Mouse (Mus musculus): ENCODE measurements at regions not wholly inside any gene's neighbourhood (a gene's known extent, or its start where the extent isn't known, plus 50 kb on each side); places are given as distances from the start of the nearest gene placed in this dataset.

GRCm38 (mm10) chr16:71622664-71623063, 685.4 kb upstream of the Robo1 start:
- 70% methylated on average over 8 of the region's 8 CpGs for WGBS
- no peak overlapping the region for H3K9ac ChIP-seq (ENCODE audit: low read length)
- H3K36me3 ChIP-seq (ENCODE audit: control insufficient read depth, insufficient read depth, low read length): no peaks in the 10 kb centered on the region
- no peaks in the 10 kb centered on the region for H3K27me3 ChIP-seq (ENCODE audit: control insufficient read depth, insufficient read depth, low read length)
- H3K4me2 ChIP-seq (ENCODE audit: low read depth, low read length): no peak overlapping the region
- no peak overlapping the region for H3K4me3 ChIP-seq (replicated peaks; ENCODE audit: low read length)
- H3K9me3 ChIP-seq (replicated peaks; ENCODE audit: control insufficient read depth, low read length): no peaks in the 10 kb centered on the region
- no peaks in the 10 kb centered on the region for H3K4me1 ChIP-seq (ENCODE audit: control insufficient read depth, insufficient read depth, low read length)
- ATAC-seq (ENCODE audit: insufficient read depth, low FRiP score): no peak
- no peak overlapping the region for H3K27ac ChIP-seq (ENCODE audit: low read length)

- Histone ChIP-seq H3K9ac (ENCODE audit: low read length) (no peak overlapping the region), H3K27me3 (ENCODE audit: control insufficient read depth, insufficient read depth, low read length) (no peaks in the 10 kb centered on the region)
Measured at GRCm38 (mm10) chr16:71640361-71640760, 667.7 kb upstream of the Robo1 start.

GRCm38 (mm10) chr16:71643223-71643622, 664.9 kb upstream of the Robo1 start:
- no peak overlapping the region for H3K4me2 ChIP-seq (ENCODE audit: low read depth, low read length)
- H3K4me1 ChIP-seq (ENCODE audit: control insufficient read depth, insufficient read depth, low read length): no peaks in the 10 kb centered on the region
- H3K9me3 ChIP-seq (replicated peaks; ENCODE audit: control insufficient read depth, low read length): no peaks in the 10 kb centered on the region
- ATAC-seq (ENCODE audit: insufficient read depth, low FRiP score): no peak
- no peak overlapping the region for H3K27ac ChIP-seq (ENCODE audit: low read length)
- H3K36me3 ChIP-seq (ENCODE audit: control insufficient read depth, insufficient read depth, low read length): no peaks in the 10 kb centered on the region
- 56% methylated on average over 6 of the region's 6 CpGs for WGBS
- no peak overlapping the region for H3K9ac ChIP-seq (ENCODE audit: low read length)
- no peaks in the 10 kb centered on the region for H3K27me3 ChIP-seq (ENCODE audit: control insufficient read depth, insufficient read depth, low read length)
- H3K4me3 ChIP-seq (replicated peaks; ENCODE audit: low read length): no peak overlapping the region

More at GRCm38 (mm10) chr16:71640361-71640760, 667.7 kb upstream of the Robo1 start:
- H3K9me3 ChIP-seq (replicated peaks; ENCODE audit: control insufficient read depth, low read length): no peaks in the 10 kb centered on the region
- ATAC-seq (ENCODE audit: insufficient read depth, low FRiP score): no peak
- H3K36me3 ChIP-seq (ENCODE audit: control insufficient read depth, insufficient read depth, low read length): no peaks in the 10 kb centered on the region
- no peaks in the 10 kb centered on the region for H3K4me1 ChIP-seq (ENCODE audit: control insufficient read depth, insufficient read depth, low read length)
- no peak overlapping the region for H3K4me2 ChIP-seq (ENCODE audit: low read depth, low read length)
- WGBS: 67% methylated on average over 2 of the region's 2 CpGs
- H3K27ac ChIP-seq (ENCODE audit: low read length): no peak overlapping the region
- no peak overlapping the region for H3K4me3 ChIP-seq (replicated peaks; ENCODE audit: low read length)

GRCm38 (mm10) chr16:71678075-71678701, 629.9 kb upstream of the Robo1 start:
- H3K4me1 ChIP-seq (ENCODE audit: control insufficient read depth, insufficient read depth, low read length): no peaks in the 10 kb centered on the region
- no peak overlapping the region for H3K4me2 ChIP-seq (ENCODE audit: low read depth, low read length)

GRCm38 (mm10) chr16:71693464-71693863, 614.6 kb upstream of the Robo1 start:
- WGBS: 48% methylated on average over 4 of the region's 4 CpGs
- H3K4me3 ChIP-seq (replicated peaks; ENCODE audit: low read length): no peak overlapping the region
- no peak for ATAC-seq (ENCODE audit: insufficient read depth, low FRiP score)
- H3K4me1 ChIP-seq (ENCODE audit: control insufficient read depth, insufficient read depth, low read length): no peaks in the 10 kb centered on the region
- H3K9me3 ChIP-seq (replicated peaks; ENCODE audit: control insufficient read depth, low read length): no peaks in the 10 kb centered on the region
- no peak overlapping the region for H3K4me2 ChIP-seq (ENCODE audit: low read depth, low read length)
- H3K27ac ChIP-seq (ENCODE audit: low read length): no peak overlapping the region
- H3K36me3 ChIP-seq (ENCODE audit: control insufficient read depth, insufficient read depth, low read length): no peaks in the 10 kb centered on the region
- H3K27me3 ChIP-seq (ENCODE audit: control insufficient read depth, insufficient read depth, low read length): no peaks in the 10 kb centered on the region
- no peak overlapping the region for H3K9ac ChIP-seq (ENCODE audit: low read length)

More at GRCm38 (mm10) chr16:71678075-71678701, 629.9 kb upstream of the Robo1 start:
- no peak for ATAC-seq (ENCODE audit: insufficient read depth, low FRiP score)
- Histone ChIP-seq H3K9me3 (replicated peaks; ENCODE audit: control insufficient read depth, low read length) (no peaks in the 10 kb centered on the region), H3K9ac (ENCODE audit: low read length) (no peak overlapping the region), H3K27ac (ENCODE audit: low read length) (no peak overlapping the region), H3K4me3 (replicated peaks; ENCODE audit: low read length) (no peak overlapping the region), H3K36me3 (ENCODE audit: control insufficient read depth, insufficient read depth, low read length) (no peaks in the 10 kb centered on the region), H3K27me3 (ENCODE audit: control insufficient read depth, insufficient read depth, low read length) (no peaks in the 10 kb centered on the region)
- WGBS: 5% methylated on average over 2 of the region's 2 CpGs

- Histone ChIP-seq H3K27ac (ENCODE audit: low read length) (no peak overlapping the region), H3K9ac (ENCODE audit: low read length) (no peak overlapping the region), H3K4me1 (ENCODE audit: control insufficient read depth, insufficient read depth, low read length) (no peaks in the 10 kb centered on the region), H3K4me2 (ENCODE audit: low read depth, low read length) (no peak overlapping the region), H3K27me3 (ENCODE audit: control insufficient read depth, insufficient read depth, low read length) (no peaks in the 10 kb centered on the region), H3K4me3 (replicated peaks; ENCODE audit: low read length) (no peak overlapping the region), H3K9me3 (replicated peaks; ENCODE audit: control insufficient read depth, low read length) (no peaks in the 10 kb centered on the region), H3K36me3 (ENCODE audit: control insufficient read depth, insufficient read depth, low read length) (no peaks in the 10 kb centered on the region)
- no peak for ATAC-seq (ENCODE audit: insufficient read depth, low FRiP score)
Measured at GRCm38 (mm10) chr16:71705846-71706245, 602.3 kb upstream of the Robo1 start.

GRCm38 (mm10) chr16:71709684-71710083, 598.4 kb upstream of the Robo1 start:
- no peak for ATAC-seq (ENCODE audit: insufficient read depth, low FRiP score)
- no peak overlapping the region for H3K4me3 ChIP-seq (replicated peaks; ENCODE audit: low read length)
- no peaks in the 10 kb centered on the region for H3K4me1 ChIP-seq (ENCODE audit: control insufficient read depth, insufficient read depth, low read length)
- no peaks in the 10 kb centered on the region for H3K9me3 ChIP-seq (replicated peaks; ENCODE audit: control insufficient read depth, low read length)
- WGBS: 86% methylated on average over 3 of the region's 3 CpGs
- H3K36me3 ChIP-seq (ENCODE audit: control insufficient read depth, insufficient read depth, low read length): no peaks in the 10 kb centered on the region
- no peaks in the 10 kb centered on the region for H3K27me3 ChIP-seq (ENCODE audit: control insufficient read depth, insufficient read depth, low read length)
- H3K9ac ChIP-seq (ENCODE audit: low read length): no peak overlapping the region
- no peak overlapping the region for H3K4me2 ChIP-seq (ENCODE audit: low read depth, low read length)
- H3K27ac ChIP-seq (ENCODE audit: low read length): no peak overlapping the region

GRCm38 (mm10) chr16:71711879-71712278, 596.2 kb upstream of the Robo1 start:
- 69% methylated on average over 2 of the region's 2 CpGs for WGBS
- Histone ChIP-seq H3K4me3 (replicated peaks; ENCODE audit: low read length) (no peak overlapping the region), H3K27me3 (ENCODE audit: control insufficient read depth, insufficient read depth, low read length) (no peaks in the 10 kb centered on the region), H3K4me2 (ENCODE audit: low read depth, low read length) (no peak overlapping the region), H3K9me3 (replicated peaks; ENCODE audit: control insufficient read depth, low read length) (no peaks in the 10 kb centered on the region), H3K36me3 (ENCODE audit: control insufficient read depth, insufficient read depth, low read length) (no peaks in the 10 kb centered on the region), H3K27ac (ENCODE audit: low read length) (no peak overlapping the region), H3K9ac (ENCODE audit: low read length) (no peak overlapping the region), H3K4me1 (ENCODE audit: control insufficient read depth, insufficient read depth, low read length) (no peaks in the 10 kb centered on the region)
- no peak for ATAC-seq (ENCODE audit: insufficient read depth, low FRiP score)

GRCm38 (mm10) chr16:71717207-71717606, 590.9 kb upstream of the Robo1 start:
- Histone ChIP-seq H3K4me2 (ENCODE audit: low read depth, low read length) (no peak overlapping the region), H3K4me3 (replicated peaks; ENCODE audit: low read length) (no peak overlapping the region), H3K9me3 (replicated peaks; ENCODE audit: control insufficient read depth, low read length) (no peaks in the 10 kb centered on the region), H3K4me1 (ENCODE audit: control insufficient read depth, insufficient read depth, low read length) (no peaks in the 10 kb centered on the region), H3K27ac (ENCODE audit: low read length) (no peak overlapping the region), H3K9ac (ENCODE audit: low read length) (no peak overlapping the region), H3K27me3 (ENCODE audit: control insufficient read depth, insufficient read depth, low read length) (no peaks in the 10 kb centered on the region), H3K36me3 (ENCODE audit: control insufficient read depth, insufficient read depth, low read length) (no peaks in the 10 kb centered on the region)
- WGBS: 67% methylated on average over 3 of the region's 3 CpGs
- no peak for ATAC-seq (ENCODE audit: insufficient read depth, low FRiP score)
